Comparison of ENCODE assay signal across 8 mouse cellular contexts in genomic region chr10:59911561-59912198, GRCm38 (mm10). TPM values are rescaled to one million over a fixed set of nuclear protein-coding genes. Genes with fewer than 3 reads are reported as not detected.
DNase-seq lines count a peak whose midpoint lies in the region; ATAC-seq lines count a peak whose summit lies in the region.

No protein-coding gene starts in this region.

- H3K9me3 ChIP-seq in embryonic facial prominence, embryonic 14.5 days (ENCODE audit: control insufficient read depth, low read length) = no peaks in the 10 kb centered on the region
- H3K9me3 ChIP-seq in hindbrain, embryonic 11.5 days (ENCODE audit: control insufficient read depth, low read length) = no peaks in the 10 kb centered on the region
- no peaks in the 10 kb centered on the region for H3K9me3 ChIP-seq in limb, embryonic 12.5 days

- H3K4me1 ChIP-seq in embryonic facial prominence, embryonic 14.5 days (ENCODE audit: control insufficient read depth, insufficient read depth, low read length) = peaks cover 47% of the 10 kb centered on the region
- peaks cover 15% of the 10 kb centered on the region for H3K4me1 ChIP-seq in hindbrain, embryonic 11.5 days (replicated peaks; ENCODE audit: control insufficient read depth, insufficient read depth, low read length)
- H3K4me1 ChIP-seq in limb, embryonic 12.5 days (replicated peaks) = peaks cover 70% of the 10 kb centered on the region

- H3K4me2 ChIP-seq in embryonic facial prominence, embryonic 14.5 days (ENCODE audit: low read depth, low read length) = peak overlapping the region; percentile 47
- H3K4me2 ChIP-seq in hindbrain, embryonic 11.5 days (replicated peaks; ENCODE audit: low read depth, low read length) = peak overlapping the region; percentile 33
- peak overlapping the region; percentile 54 for H3K4me2 ChIP-seq in limb, embryonic 12.5 days

- peak overlapping the region; percentile 42 for H3K9ac ChIP-seq in embryonic facial prominence, embryonic 14.5 days (ENCODE audit: low read depth, low read length)
- H3K9ac ChIP-seq in hindbrain, embryonic 11.5 days (ENCODE audit: low read depth, low read length) = peak overlapping the region; percentile 49; the same call in 1 of the 2 replicates
- H3K9ac ChIP-seq in limb, embryonic 12.5 days (replicated peaks) = peak overlapping the region; percentile 37

- no peak for ATAC-seq in CD4-positive, CD25-positive, alpha-beta regulatory T cell, adult 4 months
- ATAC-seq in embryonic facial prominence, embryonic 14.5 days (ENCODE audit: low read depth) = 0 out of 2 replicates have a peak, but pooled peaks have one; percentile 19
- ATAC-seq in hindbrain, embryonic 11.5 days (ENCODE audit: low FRiP score) = peak; percentile 57
- no peak; the same call in 1 of the 2 replicates for ATAC-seq in limb, embryonic 12.5 days (ENCODE audit: insufficient number of reproducible peaks, insufficient read depth, low FRiP score, low TSS enrichment, low read depth)

- peak overlapping the region; percentile 8; the same call in 1 of the 2 replicates for H3K4me3 ChIP-seq in embryonic facial prominence, embryonic 14.5 days (ENCODE audit: low read depth, low read length)
- H3K4me3 ChIP-seq in hindbrain, embryonic 11.5 days (ENCODE audit: low read depth, low read length) = 0 out of 2 replicates have a peak overlapping the region, but pooled peaks have one; percentile 10
- peak overlapping the region; percentile 19; the same call in 1 of the 2 replicates for H3K4me3 ChIP-seq in limb, embryonic 12.5 days (replicated peaks)

- peak overlapping the region; percentile 33; the same call in 1 of the 2 replicates for H3K27ac ChIP-seq in embryonic facial prominence, embryonic 14.5 days (replicated peaks; ENCODE audit: low read depth, low read length)
- H3K27ac ChIP-seq in hindbrain, embryonic 11.5 days (ENCODE audit: low read depth, low read length) = peak overlapping the region; percentile 61
- peak overlapping the region; percentile 88 for H3K27ac ChIP-seq in limb, embryonic 12.5 days

- no peaks in the 10 kb centered on the region for H3K36me3 ChIP-seq in embryonic facial prominence, embryonic 14.5 days (ENCODE audit: control insufficient read depth, insufficient read depth, low read length)
- H3K36me3 ChIP-seq in hindbrain, embryonic 11.5 days (ENCODE audit: control insufficient read depth, insufficient read depth, low read length) = no peaks in the 10 kb centered on the region
- H3K36me3 ChIP-seq in limb, embryonic 12.5 days = no peaks in the 10 kb centered on the region

- peak; percentile 53 for DNase-seq in CD4-positive, CD25-positive, alpha-beta regulatory T cell, adult 2 months (ENCODE audit: low read depth, low spot score)
- DNase-seq in embryonic facial prominence, embryonic 14.5 days (ENCODE audit: low spot score) = peak; percentile 57
- DNase-seq in hindbrain, embryonic 11.5 days (ENCODE audit: low spot score) = peak; percentile 71
- peak; percentile 69 for DNase-seq in neural tube, embryonic 10.5 days (ENCODE audit: extremely low spot score, low spot score)
- no peak for DNase-seq in layer of hippocampus, adult 8-10 months (ENCODE audit: low spot score in 2 of 2)
- DNase-seq in spleen, postnatal 36 days (ENCODE audit: low spot score in 2 of 2) = no peak

- H3K27me3 ChIP-seq in embryonic facial prominence, embryonic 14.5 days (replicated peaks; ENCODE audit: control insufficient read depth, insufficient read depth, low read length) = no peaks in the 10 kb centered on the region
- H3K27me3 ChIP-seq in hindbrain, embryonic 11.5 days (ENCODE audit: control insufficient read depth, insufficient read depth, low read length) = no peaks in the 10 kb centered on the region
- no peaks in the 10 kb centered on the region; the same call in 1 of the 2 replicates for H3K27me3 ChIP-seq in limb, embryonic 12.5 days

- WGBS in embryonic facial prominence, embryonic 14.5 days = 6% methylated on average over 17 of the region's 25 CpGs
- WGBS in hindbrain, embryonic 11.5 days = 1% methylated on average over 24 of the region's 25 CpGs
- 3% methylated on average over 25 of the region's 25 CpGs for WGBS in limb, embryonic 12.5 days

RNA-seq across cellular contexts. Expression of gene Dnajb12, which starts 32.3 kb away (rescaled TPM):
- polyA plus RNA-seq in CD4-positive, CD25-positive, alpha-beta regulatory T cell, adult 4 months (2017; shearing (Covaris generic)) = 10 to 100 TPM; 19.1 to 25.2 TPM
- 25.5 and 28.7 TPM in 2 replicates for polyA plus RNA-seq in embryonic facial prominence, embryonic 14.5 days (2014; fragmentation: Nextera tagmentation; extraction: Ambion mirVana)
- polyA plus RNA-seq in hindbrain, embryonic 11.5 days (2014; fragmentation: Nextera tagmentation; extraction: Ambion mirVana) = 22.0 and 22.6 TPM in 2 replicates
- 17.6 and 20.7 TPM in 2 replicates for polyA plus RNA-seq in limb, embryonic 12.5 days (2016; fragmentation: Nextera tagmentation; extraction: Ambion mirVana)
- 10 to 100 TPM; 51.1 to 55.4 (median 52.6) TPM for total RNA-seq in layer of hippocampus, adult 8-10 months (2022)

RNA-seq across cellular contexts. Expression of gene Ddit4, which starts 40.0 kb away (rescaled TPM):
- polyA plus RNA-seq in CD4-positive, CD25-positive, alpha-beta regulatory T cell, adult 4 months (2017; shearing (Covaris generic)) = 10 to 100 TPM; 16.6 to 32.8 TPM
- polyA plus RNA-seq in embryonic facial prominence, embryonic 14.5 days (2014; fragmentation: Nextera tagmentation; extraction: Ambion mirVana) = 8.7 and 9.2 TPM in 2 replicates
- polyA plus RNA-seq in hindbrain, embryonic 11.5 days (2014; fragmentation: Nextera tagmentation; extraction: Ambion mirVana) = 4.6 and 5.5 TPM in 2 replicates
- polyA plus RNA-seq in limb, embryonic 12.5 days (2016; fragmentation: Nextera tagmentation; extraction: Ambion mirVana) = 90.7 and 91.8 TPM in 2 replicates
- 10 to 100 TPM; 51.3 to 71.6 (median 61.4) TPM for total RNA-seq in layer of hippocampus, adult 8-10 months (2022)

Comparison
In these comparisons a context has a peak if more than half of its experiments do, and no peak if none do; other contexts are left out.
1. DNase-seq: peak in CD4-positive, CD25-positive, alpha-beta regulatory T cell, adult 2 months (single experiment), embryonic facial prominence, embryonic 14.5 days (single experiment), hindbrain, embryonic 11.5 days (single experiment) and neural tube, embryonic 10.5 days (single experiment); none in layer of hippocampus, adult 8-10 months (0 of 2) and spleen, postnatal 36 days (0 of 2).
2. ATAC-seq: peak in embryonic facial prominence, embryonic 14.5 days (single experiment) and hindbrain, embryonic 11.5 days (single experiment); none in CD4-positive, CD25-positive, alpha-beta regulatory T cell, adult 4 months (single experiment) and limb, embryonic 12.5 days (single experiment).
3. H3K27ac ChIP-seq: peak in every context shown above with its lines; median percentile 88 in limb, embryonic 12.5 days; 61 in hindbrain, embryonic 11.5 days; 33 in embryonic facial prominence, embryonic 14.5 days.
4. Peak in every context shown above with its lines, with median percentiles within 50 percentile points of each other: H3K4me2 ChIP-seq, H3K4me3 ChIP-seq and H3K9ac ChIP-seq.